Mouse (Mus musculus) thymus, postnatal 25 days (tissue): ENCODE data around the gene Anks1.
A peak's percentile ranks its signal among the peaks of the same experiment; 100 is the strongest.

Source experiments
- DNase-seq: peaks from one replicate; pipeline ENCODE4 v3.0.0; 2022

The Anks1 gene

GRCm38 (mm10) chr17:28025541-28025961 lies 116.4 kb downstream of the Anks1 start:
- no peak for DNase-seq

GRCm38 (mm10) chr17:28026111-28026872 lies 117.2 kb downstream of the Anks1 start:
- DNase-seq, result no peak

GRCm38 (mm10) chr17:28027197-28027596 lies 118.1 kb downstream of the Anks1 start:
- DNase-seq, result no peak

GRCm38 (mm10) chr17:28028236-28028635 lies 119.1 kb downstream of the Anks1 start:
- no peak for DNase-seq

GRCm38 (mm10) chr17:28029308-28029707 lies 120.2 kb downstream of the Anks1 start:
- no peak for DNase-seq

- DNase-seq, result no peak
Observed at GRCm38 (mm10) chr17:28030446-28030845, 121.3 kb downstream of the Anks1 start.

GRCm38 (mm10) chr17:28031281-28031941 lies 122.3 kb downstream of the Anks1 start:
- DNase-seq, result no peak

GRCm38 (mm10) chr17:28032219-28032618 lies 123.1 kb downstream of the Anks1 start:
- no peak for DNase-seq

GRCm38 (mm10) chr17:28033046-28033580 lies 124.0 kb downstream of the Anks1 start:
- DNase-seq, result no peak

GRCm38 (mm10) chr17:28034986-28035385 lies 125.9 kb downstream of the Anks1 start:
- no peak for DNase-seq

- no peak for DNase-seq
Observed at GRCm38 (mm10) chr17:28036813-28037756, 128.0 kb downstream of the Anks1 start.

- DNase-seq, result no peak
Observed at GRCm38 (mm10) chr17:28040620-28041019, 131.5 kb downstream of the Anks1 start.

GRCm38 (mm10) chr17:28041298-28041697 lies 132.2 kb downstream of the Anks1 start:
- DNase-seq, result no peak

- DNase-seq, result no peak
Observed at GRCm38 (mm10) chr17:28042299-28042771, 133.2 kb downstream of the Anks1 start.

GRCm38 (mm10) chr17:28047017-28047416 lies 137.9 kb downstream of the Anks1 start:
- no peak for DNase-seq

- no peak for DNase-seq
Observed at GRCm38 (mm10) chr17:28047520-28047919, 138.4 kb downstream of the Anks1 start.

GRCm38 (mm10) chr17:28048425-28048824 lies 139.3 kb downstream of the Anks1 start:
- DNase-seq, result peak; percentile 58

GRCm38 (mm10) chr17:28050210-28050609 lies 141.1 kb downstream of the Anks1 start:
- no peak for DNase-seq

- DNase-seq, result no peak
Observed at GRCm38 (mm10) chr17:28052293-28052863, 143.3 kb downstream of the Anks1 start.

- no peak for DNase-seq
Observed at GRCm38 (mm10) chr17:28058346-28058745, 149.2 kb downstream of the Anks1 start.

GRCm38 (mm10) chr17:28060681-28061080 lies 151.6 kb downstream of the Anks1 start:
- no peak for DNase-seq

GRCm38 (mm10) chr17:28061472-28061871 lies 152.4 kb downstream of the Anks1 start:
- peak; percentile 23 for DNase-seq
